Mouse (Mus musculus): ENCODE measurements at regions not wholly inside any gene's neighbourhood (a gene's known extent, or its start where the extent isn't known, plus 50 kb on each side); places are given as distances from the start of the nearest gene placed in this dataset.

GRCm38 (mm10) chr15:97499240-97499639 is 206.4 kb downstream of the Rpap3 start:
- DNase-seq = no peak

GRCm38 (mm10) chr15:97498375-97498774 is 207.2 kb downstream of the Rpap3 start:
- DNase-seq = peak; percentile 22

- DNase-seq = no peak
These were observed 209.6 kb downstream of the Rpap3 start for GRCm38 (mm10) chr15:97496026-97496425.

- no peak for DNase-seq
These were observed 212.3 kb downstream of the Rpap3 start for GRCm38 (mm10) chr15:97493340-97493739.

GRCm38 (mm10) chr15:97491796-97492195 is 213.8 kb downstream of the Rpap3 start:
- DNase-seq = no peak

GRCm38 (mm10) chr15:97487425-97487824 is 218.2 kb downstream of the Rpap3 start:
- DNase-seq = no peak

- DNase-seq = no peak
These were observed 225.1 kb upstream of the Amigo2 start for GRCm38 (mm10) chr15:97471986-97472779.

GRCm38 (mm10) chr15:97471476-97471875 is 224.4 kb upstream of the Amigo2 start:
- no peak for DNase-seq

GRCm38 (mm10) chr15:97469684-97470344 is 222.7 kb upstream of the Amigo2 start:
- no peak for DNase-seq

GRCm38 (mm10) chr15:97468732-97469683 is 221.9 kb upstream of the Amigo2 start:
- no peak for DNase-seq

GRCm38 (mm10) chr15:97467781-97468485 is 220.8 kb upstream of the Amigo2 start:
- peak; percentile 46 for DNase-seq

- no peak for DNase-seq
These were observed 219.9 kb upstream of the Amigo2 start for GRCm38 (mm10) chr15:97466906-97467465.

- DNase-seq = no peak
These were observed 219.0 kb upstream of the Amigo2 start for GRCm38 (mm10) chr15:97466110-97466509.

- DNase-seq = no peak
These were observed 218.3 kb upstream of the Amigo2 start for GRCm38 (mm10) chr15:97465366-97465765.

GRCm38 (mm10) chr15:97464737-97465136 is 217.7 kb upstream of the Amigo2 start:
- no peak for DNase-seq

- no peak for DNase-seq
These were observed 215.5 kb upstream of the Amigo2 start for GRCm38 (mm10) chr15:97462587-97462986.

GRCm38 (mm10) chr15:97462006-97462405 is 214.9 kb upstream of the Amigo2 start:
- no peak for DNase-seq

GRCm38 (mm10) chr15:97461060-97461459 is 214.0 kb upstream of the Amigo2 start:
- no peak for DNase-seq

GRCm38 (mm10) chr15:97460360-97460719 is 213.3 kb upstream of the Amigo2 start:
- DNase-seq = no peak

GRCm38 (mm10) chr15:97459606-97460359 is 212.7 kb upstream of the Amigo2 start:
- DNase-seq = no peak

- DNase-seq = no peak
These were observed 211.7 kb upstream of the Amigo2 start for GRCm38 (mm10) chr15:97458748-97459221.

All from lung, postnatal 10 days (tissue).